Mouse (Mus musculus): ENCODE results near the gene Lemd2. TPM values are rescaled to one million over a fixed set of nuclear protein-coding genes. Genes with fewer than 3 reads are reported as not detected.
A peak's percentile ranks its signal among the peaks of the same experiment; 100 is the strongest.
"Not testable (repeated sequence)": the region's sequence is repeated elsewhere in the genome, so short reads cannot be mapped to it uniquely, and the experiment has no call there.

Lemd2 gene
- total RNA-seq, 2 experiments from 2014 or later, result 45.3 to 45.7 TPM

GRCm38 (mm10) chr17:27239941-27240340 lies 35.7 kb upstream of the Lemd2 start:
- Histone ChIP-seq H3K27ac (no peak overlapping the region), H3K4me3 (no peak overlapping the region)
- intact Hi-C loops (cut with DNase I), result no loop called here
- DNase-seq (ENCODE audit: extremely low spot score in 1 of 2, low spot score in 2 of 2), result no peak
- TF ChIP-seq CTCF (IDR thresholded peaks at IDR 0.05), result no peak

- TF ChIP-seq CTCF (IDR thresholded peaks at IDR 0.05), result no peak
- intact Hi-C loops (cut with DNase I), result no loop called here
- Histone ChIP-seq H3K4me3 (no peak overlapping the region), H3K27ac (no peak overlapping the region)
- no peak for DNase-seq (ENCODE audit: extremely low spot score in 1 of 2, low spot score in 2 of 2)
Measured at GRCm38 (mm10) chr17:27238637-27239036, 34.4 kb upstream of the Lemd2 start.

DNA sequence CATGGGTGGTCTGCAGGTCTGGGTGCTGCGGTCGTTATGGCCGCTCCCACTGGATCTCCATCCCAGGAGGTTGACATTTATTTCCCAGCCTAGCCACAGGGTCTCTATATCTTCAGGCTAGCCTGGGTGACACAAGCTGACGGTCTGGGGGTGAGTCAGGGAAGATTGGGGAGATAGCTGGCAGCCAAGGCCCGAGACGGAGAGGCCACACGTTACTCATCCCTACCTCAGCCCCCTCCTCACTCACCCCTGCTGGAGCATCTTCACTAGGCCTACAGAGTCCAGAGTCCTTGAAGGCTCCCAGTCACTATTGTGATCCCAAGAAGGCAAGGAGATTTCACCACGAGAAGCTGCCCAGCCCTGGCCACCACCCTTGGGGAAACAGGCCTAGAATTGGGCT lies 33.5 kb upstream of the Lemd2 start:
- Histone ChIP-seq H3K4me3 (no peak overlapping the region), H3K27ac (no peak overlapping the region)
- DNase-seq (ENCODE audit: extremely low spot score in 1 of 2, low spot score in 2 of 2), result no peak
- intact Hi-C loops (cut with DNase I), result no loop called here
- no peak for TF ChIP-seq CTCF (IDR thresholded peaks at IDR 0.05)

GRCm38 (mm10) chr17:27233298-27233697 lies 29.0 kb upstream of the Lemd2 start:
- Histone ChIP-seq H3K27ac (no peak overlapping the region), H3K4me3 (no peak overlapping the region)
- TF ChIP-seq CTCF (IDR thresholded peaks at IDR 0.05), result no peak
- no peak for DNase-seq (ENCODE audit: extremely low spot score in 1 of 2, low spot score in 2 of 2)
- intact Hi-C loops (cut with DNase I), result no loop called here

DNA sequence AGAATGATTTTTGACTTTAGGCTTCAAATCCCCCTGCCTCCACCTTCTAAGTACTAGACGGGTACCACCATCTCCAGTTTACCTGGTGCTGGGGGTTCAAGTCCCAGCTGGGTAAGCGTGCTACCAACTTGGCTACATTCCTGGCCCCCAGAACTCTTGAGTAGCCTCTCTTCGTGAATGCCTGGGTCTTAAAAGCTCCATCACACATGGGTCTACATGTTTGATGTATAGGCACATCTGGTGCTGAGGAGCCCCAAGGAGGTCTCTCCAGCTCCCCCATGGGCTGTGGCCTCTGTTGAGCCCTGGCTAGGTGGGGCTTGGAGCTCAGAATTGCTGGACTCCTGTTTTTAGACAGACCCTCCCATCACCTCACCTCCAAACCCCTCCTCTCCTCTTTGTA lies 27.9 kb upstream of the Lemd2 start:
- TF ChIP-seq CTCF (IDR thresholded peaks at IDR 0.05), result no peak
- intact Hi-C loops (cut with DNase I), result no loop called here
- no peak overlapping the region for H3K4me3 ChIP-seq

GRCm38 (mm10) chr17:27231586-27231985 lies 27.3 kb upstream of the Lemd2 start:
- peak; percentile 34 for TF ChIP-seq CTCF (IDR thresholded peaks at IDR 0.05)
- not testable (repeated sequence) for DNase-seq (ENCODE audit: extremely low spot score in 1 of 2, low spot score in 2 of 2); H3K27ac ChIP-seq; H3K4me3 ChIP-seq
- intact Hi-C loops (cut with DNase I), result loop anchor here (1.0 kb wide), 1 partner anchor 15 kb away; no protein-coding TSS in a partner anchor

More for the DNA sequence above, 27.9 kb upstream of the Lemd2 start:
- H3K27ac ChIP-seq, result no peak overlapping the region
- no peak for DNase-seq (ENCODE audit: extremely low spot score in 1 of 2, low spot score in 2 of 2)

DNA sequence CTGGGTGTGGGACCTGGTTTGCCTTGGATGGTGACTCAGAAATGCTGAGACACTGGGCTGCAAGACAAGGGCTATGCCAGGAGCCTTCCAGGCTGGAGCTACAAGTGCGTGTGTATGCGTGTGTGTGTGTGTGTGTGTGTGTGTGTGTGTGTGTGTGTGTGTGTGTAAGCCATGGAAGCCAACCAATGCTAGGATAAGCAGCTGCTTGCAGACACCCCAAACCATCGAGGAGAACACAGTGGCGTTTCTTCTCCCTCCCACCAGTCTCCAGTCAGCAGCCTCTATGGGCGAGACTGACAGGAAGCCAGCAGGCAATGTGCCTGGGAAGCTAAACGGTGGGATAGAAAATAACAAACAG lies 26.9 kb upstream of the Lemd2 start:
- intact Hi-C loops (cut with DNase I), result loop anchor here (1.0 kb wide), 1 partner anchor 15 kb away; no protein-coding TSS in a partner anchor

DNA sequence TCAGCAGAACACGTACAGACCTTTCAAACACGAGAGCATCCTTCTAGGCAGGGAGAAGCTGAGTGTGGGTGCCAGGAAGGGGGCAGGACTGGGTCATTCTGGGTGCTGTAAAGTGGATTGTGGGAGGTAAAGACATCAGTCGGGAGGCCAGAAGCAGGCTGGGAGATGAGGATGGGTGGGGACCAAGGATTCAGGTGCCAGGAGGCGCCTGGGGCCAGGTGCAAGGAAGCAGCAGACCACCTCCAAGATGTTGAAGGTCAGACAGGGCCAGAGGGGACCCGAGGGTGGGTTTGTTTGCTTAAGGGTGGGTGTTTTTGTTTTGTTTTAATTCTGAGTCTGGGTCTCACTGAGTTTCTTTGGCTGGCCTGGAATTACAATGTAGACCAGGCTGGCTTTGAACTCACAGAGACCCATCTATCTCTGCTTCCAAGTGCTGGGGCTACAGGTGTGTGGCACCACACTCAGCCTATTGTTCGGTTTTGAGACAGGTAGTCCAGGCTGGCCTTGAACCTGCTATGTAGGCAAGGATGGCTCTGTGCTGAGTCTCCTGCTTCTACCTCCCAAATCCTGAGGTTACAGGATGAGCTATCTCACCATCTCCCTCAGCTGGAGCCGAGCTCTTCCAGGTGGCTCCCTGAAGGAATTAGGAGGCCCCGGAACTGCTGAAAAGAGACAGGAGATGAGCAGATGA lies 26.3 kb upstream of the Lemd2 start:
- intact Hi-C loops (cut with DNase I), result loop anchor here (1.0 kb wide), 1 partner anchor 16 kb away; no protein-coding TSS in a partner anchor
- H3K4me3 ChIP-seq, result no peak overlapping the region
- no peak for TF ChIP-seq CTCF (IDR thresholded peaks at IDR 0.05)
- DNase-seq (ENCODE audit: extremely low spot score in 1 of 2, low spot score in 2 of 2), result no peak
- H3K27ac ChIP-seq, result no peak overlapping the region

More for the DNA sequence above, 26.9 kb upstream of the Lemd2 start:
- Histone ChIP-seq H3K27ac (no peak overlapping the region), H3K4me3 (no peak overlapping the region)
- peak; percentile 73 to 86 for DNase-seq (ENCODE audit: extremely low spot score in 1 of 2, low spot score in 2 of 2)
- TF ChIP-seq CTCF (IDR thresholded peaks at IDR 0.05), result no peak

DNA sequence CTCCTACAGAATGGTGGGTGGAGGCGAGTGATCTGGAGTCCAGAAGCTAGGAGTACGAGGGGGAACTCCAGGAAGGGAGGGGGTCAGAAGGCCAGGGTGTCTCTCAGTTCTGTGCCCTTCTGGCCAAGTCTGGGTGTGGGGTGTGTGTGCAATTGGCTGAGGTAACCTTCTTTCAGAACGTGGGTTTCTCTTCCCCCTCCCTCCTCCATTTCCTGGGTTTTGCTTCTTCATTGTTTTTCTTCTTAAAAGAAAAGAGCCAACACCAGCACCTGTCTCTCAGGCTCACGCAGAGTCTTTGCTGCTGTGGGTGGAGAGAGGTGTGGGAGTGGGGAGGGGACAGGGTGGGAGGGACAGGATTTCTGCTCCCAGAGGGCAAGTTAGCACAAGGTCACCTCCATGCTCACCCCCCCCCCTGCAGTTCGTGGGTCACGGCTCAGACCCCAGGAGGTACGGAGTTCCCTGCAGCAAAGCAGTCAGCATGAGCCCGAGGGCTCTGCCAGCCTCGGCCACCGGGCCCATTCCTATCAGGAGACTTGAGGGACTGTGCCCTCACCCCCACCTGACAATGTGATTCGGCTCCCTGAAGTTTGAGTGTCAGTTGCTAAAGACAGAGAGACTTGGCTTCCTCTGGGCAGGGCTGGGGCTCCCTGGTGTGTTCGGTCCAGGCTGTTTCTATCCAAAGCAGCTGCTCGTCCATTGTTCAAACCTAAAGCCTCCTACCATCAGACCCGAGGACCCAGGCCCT lies 25.6 kb upstream of the Lemd2 start:
- intact Hi-C loops (cut with DNase I), result no loop called here
- no peak for DNase-seq (ENCODE audit: extremely low spot score in 1 of 2, low spot score in 2 of 2)
- TF ChIP-seq CTCF (IDR thresholded peaks at IDR 0.05), result no peak
- no peak overlapping the region for H3K27ac ChIP-seq
- no peak overlapping the region for H3K4me3 ChIP-seq

DNA sequence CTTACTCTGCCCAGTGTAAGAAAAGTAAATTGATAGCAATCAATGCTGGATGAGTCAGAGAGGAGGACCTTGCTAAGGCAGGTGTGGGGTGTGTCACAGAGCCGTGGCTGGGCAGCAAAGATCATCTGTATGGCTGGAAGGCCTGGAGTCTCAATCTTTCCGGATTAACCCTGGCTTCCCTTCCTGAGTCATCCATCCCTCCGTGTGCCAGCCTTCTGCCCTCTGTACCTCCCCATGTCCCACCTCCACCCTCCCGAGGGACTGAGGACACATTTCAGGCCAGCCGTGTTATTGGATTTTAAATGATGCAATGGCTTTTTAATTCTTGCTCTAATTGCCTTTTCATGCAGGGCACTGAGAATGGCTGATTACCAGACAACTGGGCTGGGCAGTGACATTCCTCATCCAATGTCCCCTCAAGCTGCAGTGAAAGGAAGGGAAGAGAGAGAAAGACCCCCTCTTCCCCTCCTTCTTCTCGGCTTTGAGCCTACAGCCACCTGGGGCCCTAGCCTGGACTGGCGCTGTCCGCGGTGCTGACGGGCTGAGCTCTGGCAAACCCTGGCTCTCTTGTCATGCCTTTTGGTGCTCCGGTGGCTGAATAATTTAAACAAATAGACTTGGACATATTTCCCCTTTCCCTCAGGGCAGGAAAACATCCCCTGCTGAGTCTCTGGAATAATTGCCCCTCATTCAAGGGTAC lies 24.1 kb upstream of the Lemd2 start:
- no peak for DNase-seq (ENCODE audit: extremely low spot score in 1 of 2, low spot score in 2 of 2)
- TF ChIP-seq CTCF (IDR thresholded peaks at IDR 0.05), result no peak
- intact Hi-C loops (cut with DNase I), result no loop called here
- Histone ChIP-seq H3K27ac (no peak overlapping the region), H3K4me3 (no peak overlapping the region)

DNA sequence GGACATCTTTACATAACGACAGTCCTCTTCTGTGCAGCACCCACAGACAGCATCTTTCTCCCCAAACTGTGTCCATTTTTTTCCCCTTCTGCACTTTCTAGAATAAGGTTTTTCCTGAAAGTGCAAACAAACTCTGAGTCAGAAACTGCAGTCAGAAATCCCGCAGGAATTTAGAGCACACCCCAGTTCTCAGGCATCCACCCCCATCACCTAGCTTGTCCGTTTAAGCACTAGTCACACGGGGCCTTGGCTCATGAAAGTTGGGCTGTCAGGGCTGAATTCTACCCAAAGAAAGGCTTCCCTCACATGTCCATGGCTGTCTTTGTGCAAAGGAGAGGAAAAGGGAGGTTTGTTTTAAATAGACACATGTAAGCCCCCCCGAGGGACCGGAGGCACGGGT lies 23.0 kb upstream of the Lemd2 start:
- H3K4me3 ChIP-seq, result no peak overlapping the region
- TF ChIP-seq CTCF (IDR thresholded peaks at IDR 0.05), result no peak
- no peak for DNase-seq (ENCODE audit: extremely low spot score in 1 of 2, low spot score in 2 of 2)
- no peak overlapping the region for H3K27ac ChIP-seq
- intact Hi-C loops (cut with DNase I), result loop anchor here (1.0 kb wide), 2 partner anchors 19 to 135 kb away; no protein-coding TSS in a partner anchor

GRCm38 (mm10) chr17:27226701-27227100 lies 22.4 kb upstream of the Lemd2 start:
- no peak for TF ChIP-seq CTCF (IDR thresholded peaks at IDR 0.05)
- no peak overlapping the region for H3K27ac ChIP-seq
- intact Hi-C loops (cut with DNase I), result loop anchor here (1.0 kb wide), 2 partner anchors 20 to 136 kb away; no protein-coding TSS in a partner anchor
- H3K4me3 ChIP-seq, result no peak overlapping the region
- no peak for DNase-seq (ENCODE audit: extremely low spot score in 1 of 2, low spot score in 2 of 2)
